ENCODE assay signal across 9 mouse cellular contexts in genomic region chr2:168762411-168762815, GRCm38 (mm10). TPM values are rescaled to one million over a fixed set of nuclear protein-coding genes. Genes with fewer than 3 reads are reported as not detected.
A peak's percentile ranks its signal among the peaks of the same experiment; 100 is the strongest.
DNase-seq lines count a peak whose midpoint lies in the region; ATAC-seq lines count a peak whose summit lies in the region.
"Had no signal": no experiment of that assay in that cellular context is flagged by ENCODE, and none has a peak within 500 bp of the region (broad histone marks: within the 10 kb centered on the region; RNA-seq: fewer than 3 reads in every experiment).

No protein-coding gene starts in this region.

- no peak for ATAC-seq in forebrain, embryonic 15.5 days (replicated peaks)
- ATAC-seq in megakaryocyte progenitor cell, adult 5-6 weeks (replicated peaks; ENCODE audit: poor library complexity): no peak
- no peak for ATAC-seq in frontal cortex, adult (ENCODE audit: low TSS enrichment)

- WGBS in forebrain, embryonic 15.5 days: 1% methylated on average over 12 of the region's 12 CpGs
- WGBS in midbrain, embryonic 10.5 days: 1% methylated on average over 12 of the region's 12 CpGs

- H3K9ac ChIP-seq in forebrain, embryonic 15.5 days (replicated peaks): peak overlapping the region; percentile 25
- H3K9ac ChIP-seq: heart, embryonic 15.5 days had no signal

- peak overlapping the region; percentile 14; the same call in 1 of the 2 replicates for H3K4me3 ChIP-seq in forebrain, embryonic 15.5 days
- peak overlapping the region; percentile 95 for H3K4me3 ChIP-seq in midbrain, embryonic 10.5 days
- H3K4me3 ChIP-seq: heart, embryonic 15.5 days had no signal

- H3K4me1 ChIP-seq in forebrain, embryonic 15.5 days: peaks cover 49% of the 10 kb centered on the region
- peaks cover 50% of the 10 kb centered on the region for H3K4me1 ChIP-seq in midbrain, embryonic 10.5 days

- DNase-seq in retina, embryonic 14.5 days (ENCODE audit: low spot score): peak; percentile 33
- no peak for DNase-seq in retina, postnatal 1 day
- DNase-seq in midbrain, embryonic 10.5 days (ENCODE audit: low spot score): no peak
- DNase-seq in urinary bladder, adult 2 months (ENCODE audit: low spot score): no peak
- no peak for DNase-seq in spleen, postnatal 4 days (ENCODE audit: low spot score in 2 of 2)

- H3K4me2 ChIP-seq in forebrain, embryonic 15.5 days (replicated peaks): peak overlapping the region; percentile 30
- H3K4me2 ChIP-seq: heart, embryonic 15.5 days had no signal

- H3K9me3 ChIP-seq in forebrain, embryonic 15.5 days: no peaks in the 10 kb centered on the region
- no peaks in the 10 kb centered on the region for H3K9me3 ChIP-seq in midbrain, embryonic 10.5 days (replicated peaks)
- H3K9me3 ChIP-seq: heart, embryonic 15.5 days had no signal

- H3K27me3 ChIP-seq in forebrain, embryonic 15.5 days: peaks cover 37% of the 10 kb centered on the region
- H3K27me3 ChIP-seq in midbrain, embryonic 10.5 days (ENCODE audit: low read depth, poor library complexity, severe bottlenecking): no peaks in the 10 kb centered on the region

- no peak overlapping the region for H3K27ac ChIP-seq in forebrain, embryonic 15.5 days (replicated peaks)
- peak overlapping the region; percentile 73 for H3K27ac ChIP-seq in midbrain, embryonic 10.5 days (replicated peaks)
- H3K27ac ChIP-seq: heart, embryonic 15.5 days had no signal

- no peaks in the 10 kb centered on the region for H3K36me3 ChIP-seq in forebrain, embryonic 15.5 days
- peaks cover 38% of the 10 kb centered on the region for H3K36me3 ChIP-seq in midbrain, embryonic 10.5 days
- H3K36me3 ChIP-seq: heart, embryonic 15.5 days had no signal

RNA-seq across cellular contexts. Expression of gene Sall4, which starts 5.3 kb away (rescaled TPM):
- polyA plus RNA-seq in forebrain, embryonic 15.5 days (2015; fragmentation: Nextera tagmentation; extraction: Ambion mirVana): 0.47 and 0.88 TPM in 2 replicates
- 53.9 and 74.3 TPM in 2 replicates for polyA plus RNA-seq in midbrain, embryonic 10.5 days (2016; fragmentation: Nextera tagmentation; extraction: Ambion mirVana)
- 0.15 and 0.16 TPM in 2 replicates for polyA plus RNA-seq in urinary bladder, adult 2 months (2012; rRNA removed)
- total RNA-seq in megakaryocyte progenitor cell, adult 5-6 weeks (2015): not detected in 2 replicates
- total RNA-seq in megakaryocyte progenitor cell, adult 5-6 weeks (2017): not detected in 2 replicates

RNA-seq across cellular contexts. Expression of gene Atp9a, which starts 20.2 kb away (rescaled TPM):
- polyA plus RNA-seq in forebrain, embryonic 15.5 days (2015; fragmentation: Nextera tagmentation; extraction: Ambion mirVana): 60.4 and 91.5 TPM in 2 replicates
- polyA plus RNA-seq in midbrain, embryonic 10.5 days (2016; fragmentation: Nextera tagmentation; extraction: Ambion mirVana): 15.5 and 23.0 TPM in 2 replicates
- 32.4 and 42.3 TPM in 2 replicates for polyA plus RNA-seq in urinary bladder, adult 2 months (2012; rRNA removed)
- total RNA-seq in megakaryocyte progenitor cell, adult 5-6 weeks (2015): 0.15 and 0.22 TPM in 2 replicates
- total RNA-seq in megakaryocyte progenitor cell, adult 5-6 weeks (2017): 0.27 and 0.42 TPM in 2 replicates

Comparison
In these comparisons a context has a peak if more than half of its experiments do, and no peak if none do; other contexts are left out.
1. RNA of gene Sall4, which starts 5.3 kb away (polyA plus RNA-seq): 53.9 to 74.3 TPM in midbrain, embryonic 10.5 days; 0.47 to 0.88 TPM in forebrain, embryonic 15.5 days and 0.15 to 0.16 TPM in urinary bladder, adult 2 months; every median in the first group is over 10 times any median in the second.